Mouse (Mus musculus): ENCODE measurements around the gene Itga10. TPM values are rescaled to one million over a fixed set of nuclear protein-coding genes. Genes with fewer than 3 reads are reported as not detected.

Itga10 gene
- total and polyA plus RNA-seq, 3 experiments: 0.36 to 1.2 (median 1.0) TPM

GRCm38 (mm10) chr3:96598156-96599068 lies 47.0 kb upstream of the Itga10 start (continued):
- no peak for TF ChIP-seq JUND (conservative IDR thresholded peaks at IDR 0.05; ENCODE audit: low read depth, low read length)

- Histone ChIP-seq H3K27me3 (replicated peaks) (no peaks in the 10 kb centered on the region), H3K27ac (ENCODE audit: insufficient read depth, low read depth) (no peak overlapping the region), H3K4me3 (replicated peaks in 1 of 3; ENCODE audit: low read depth in 2 of 3, low read length in 2 of 3, poor library complexity in 1 of 3) (no peak overlapping the region), H3K79me2 (replicated peaks; ENCODE audit: control insufficient read depth, extremely low read depth, insufficient read depth, poor library complexity, severe bottlenecking) (no peaks in the 10 kb centered on the region), H3K4me1 (ENCODE audit: control insufficient read depth in 1 of 2, insufficient read depth in 2 of 2) (peaks cover 4 to 20% of the 10 kb centered on the region in 2 experiments; a peak in 2 of 4 replicates), H3K9ac (ENCODE audit: insufficient read depth, low read depth) (no peak overlapping the region), H3K4me2 (ENCODE audit: insufficient read depth, low read depth, poor library complexity, severe bottlenecking) (no peak overlapping the region), H3K9me3 (replicated peaks; ENCODE audit: low read length) (peaks cover 14% of the 10 kb centered on the region), H3K36me3 (replicated peaks in 1 of 2; ENCODE audit: control insufficient read depth in 1 of 2, insufficient read depth in 1 of 2, low read length in 1 of 2) (peaks cover 0 to 13% of the 10 kb centered on the region in 2 experiments)
- dilution Hi-C loops (cut with MboI; ENCODE audit: extremely low pct_ligation_motif_present, extremely low pct_unique_long_range_greater_than_20kb, low sequenced_read_pairs) (no loop called here), in situ Hi-C loops (cut with MboI; ENCODE audit: low pct_ligation_motif_present, low pct_unique_long_range_greater_than_20kb, low sequenced_read_pairs) (no loop called here)
- no peak for TF ChIP-seq RCOR1 (conservative IDR thresholded peaks at IDR 0.05; ENCODE audit: low read depth, low read length)
- TF ChIP-seq POLR2AphosphoS2 (IDR thresholded peaks at IDR 0.05; ENCODE audit: low read depth, low read length): no peak
- TF ChIP-seq JUND (conservative IDR thresholded peaks at IDR 0.05; ENCODE audit: low read depth, low read length): no peak
- DNase-seq (ENCODE audit: extremely low read depth): no peak
Observed at GRCm38 (mm10) chr3:96599069-96599393, 46.4 kb upstream of the Itga10 start.

- no peak overlapping the region for H3K4me3 ChIP-seq (replicated peaks in 1 of 3; ENCODE audit: low read depth in 2 of 3, low read length in 2 of 3, poor library complexity in 1 of 3)
- H3K27ac ChIP-seq (ENCODE audit: insufficient read depth, low read depth): no peak overlapping the region
- H3K36me3 ChIP-seq (replicated peaks in 1 of 2; ENCODE audit: control insufficient read depth in 1 of 2, insufficient read depth in 1 of 2, low read length in 1 of 2): peaks cover 0 to 13% of the 10 kb centered on the region in 2 experiments
- H3K9ac ChIP-seq (ENCODE audit: insufficient read depth, low read depth): no peak overlapping the region
- in situ Hi-C loops (cut with MboI; ENCODE audit: low pct_ligation_motif_present, low pct_unique_long_range_greater_than_20kb, low sequenced_read_pairs) (no loop called here), dilution Hi-C loops (cut with MboI; ENCODE audit: extremely low pct_ligation_motif_present, extremely low pct_unique_long_range_greater_than_20kb, low sequenced_read_pairs) (no loop called here)
- no peak overlapping the region for H3K4me2 ChIP-seq (ENCODE audit: insufficient read depth, low read depth, poor library complexity, severe bottlenecking)
- H3K27me3 ChIP-seq (replicated peaks): no peaks in the 10 kb centered on the region
- no peak for DNase-seq (ENCODE audit: extremely low read depth)
- no peaks in the 10 kb centered on the region for H3K79me2 ChIP-seq (replicated peaks; ENCODE audit: control insufficient read depth, extremely low read depth, insufficient read depth, poor library complexity, severe bottlenecking)
- H3K9me3 ChIP-seq (replicated peaks; ENCODE audit: low read length): peaks cover 14% of the 10 kb centered on the region
- TF ChIP-seq NELFE (IDR thresholded peaks at IDR 0.05; ENCODE audit: low read depth, low read length) (no peak), HCFC1 (IDR thresholded peaks at IDR 0.05; ENCODE audit: low read depth, low read length) (no peak)
- H3K4me1 ChIP-seq (ENCODE audit: control insufficient read depth in 1 of 2, insufficient read depth in 2 of 2): peaks cover 4 to 20% of the 10 kb centered on the region in 2 experiments; a peak in 2 of 4 replicates
Observed at GRCm38 (mm10) chr3:96599411-96599810, 46.0 kb upstream of the Itga10 start.

DNA sequence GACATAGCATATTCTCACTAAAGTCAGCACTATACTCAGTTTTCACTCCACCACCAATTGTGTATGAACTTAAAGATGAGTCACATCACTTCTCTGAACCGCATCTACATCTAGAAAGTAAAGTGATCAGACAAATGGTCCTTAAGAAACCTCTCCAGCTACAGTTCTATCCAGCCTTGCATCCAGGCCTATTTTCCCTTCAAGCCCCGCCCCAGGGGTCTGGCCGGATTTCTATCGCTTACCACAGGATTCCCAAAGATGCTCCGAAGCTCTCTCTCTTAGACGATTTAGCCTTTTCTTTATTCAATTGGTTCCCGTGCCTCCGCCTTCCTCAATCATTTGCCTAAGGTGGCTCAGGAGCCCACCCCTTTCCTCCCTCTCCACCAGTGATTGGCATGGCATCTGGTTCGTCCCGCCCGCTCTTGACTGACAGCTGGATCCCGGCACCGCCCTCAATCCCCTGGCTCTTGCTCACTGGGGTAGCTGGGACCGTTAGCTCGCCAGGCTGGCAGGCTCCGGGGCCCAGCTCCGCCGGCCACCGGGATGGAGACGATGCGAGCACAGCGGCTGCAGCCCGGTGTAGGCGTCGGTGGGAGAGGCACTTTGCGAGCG lies 44.6 kb upstream of the Itga10 start, which contains the start of gene Lix1l:
Lix1l (plus strand) TSS at position 511 of the 612 bp plus-strand sequence.
- peaks cover 0 to 19% of the 10 kb centered on the region in 2 experiments for H3K36me3 ChIP-seq (replicated peaks in 1 of 2; ENCODE audit: control insufficient read depth in 1 of 2, insufficient read depth in 1 of 2, low read length in 1 of 2)
- H3K27ac ChIP-seq (ENCODE audit: insufficient read depth, low read depth): no peak within 1 kb of the TSS
- peak within 1 kb of the TSS; percentile 71 for H3K9ac ChIP-seq (ENCODE audit: insufficient read depth, low read depth)
- H3K79me2 ChIP-seq (replicated peaks; ENCODE audit: control insufficient read depth, extremely low read depth, insufficient read depth, poor library complexity, severe bottlenecking): no peaks in the 10 kb centered on the region
- H3K27me3 ChIP-seq (replicated peaks): no peaks in the 10 kb centered on the region
- H3K4me3 ChIP-seq (replicated peaks in 1 of 3; ENCODE audit: low read depth in 2 of 3, low read length in 2 of 3, poor library complexity in 1 of 3): peak within 1 kb of the TSS; percentile 60 to 61 (median 61)
- TF ChIP-seq UBTF (IDR thresholded peaks at IDR 0.05; ENCODE audit: low read depth, low read length): 0 out of 2 replicates have a peak, but pooled peaks have one; percentile 64
- peak; percentile 63 for TF ChIP-seq POLR2A (IDR thresholded peaks at IDR 0.05; ENCODE audit: low read depth, low read length)
- TF ChIP-seq ZC3H11A (IDR thresholded peaks at IDR 0.05; ENCODE audit: low read depth, low read length): no peak
- TF ChIP-seq RCOR1 (conservative IDR thresholded peaks at IDR 0.05; ENCODE audit: low read depth, low read length): no peak
- TF ChIP-seq MXI1 (IDR thresholded peaks at IDR 0.05; ENCODE audit: low read depth, low read length): peak; percentile 1; the same call in 1 of the 2 replicates
- peak; percentile 58; the same call in 1 of the 2 replicates for TF ChIP-seq ZMIZ1 (IDR thresholded peaks at IDR 0.05; ENCODE audit: low read depth, low read length)
- TF ChIP-seq HCFC1 (IDR thresholded peaks at IDR 0.05; ENCODE audit: low read depth, low read length): no peak
- TF ChIP-seq TCF12 (IDR thresholded peaks at IDR 0.05; ENCODE audit: low read depth, low read length): 0 out of 2 replicates have a peak, but pooled peaks have one; percentile 18
- peak; percentile 11; the same call in 1 of the 2 replicates for TF ChIP-seq IRF4 (IDR thresholded peaks at IDR 0.05; ENCODE audit: low read depth, low read length)
- peak; percentile 64 for TF ChIP-seq ELF1 (IDR thresholded peaks at IDR 0.05; ENCODE audit: low read depth, low read length)
- peaks cover 4 to 20% of the 10 kb centered on the region in 2 experiments; a peak in 2 of 4 replicates for H3K4me1 ChIP-seq (ENCODE audit: control insufficient read depth in 1 of 2, insufficient read depth in 2 of 2)
- in situ Hi-C loops (cut with MboI; ENCODE audit: low pct_ligation_motif_present, low pct_unique_long_range_greater_than_20kb, low sequenced_read_pairs): no loop called here
- dilution Hi-C loops (cut with MboI; ENCODE audit: extremely low pct_ligation_motif_present, extremely low pct_unique_long_range_greater_than_20kb, low sequenced_read_pairs): no loop called here
- peak within 1 kb of the TSS; percentile 83 for H3K4me2 ChIP-seq (ENCODE audit: insufficient read depth, low read depth, poor library complexity, severe bottlenecking)
- peak; percentile 93 for DNase-seq (ENCODE audit: extremely low read depth)
- H3K9me3 ChIP-seq (replicated peaks; ENCODE audit: low read length): peaks cover 14% of the 10 kb centered on the region

Data from CH12.LX (cell line).